Mouse (Mus musculus): Measurements from ENCODE around the gene Gm3173.
"Not testable (repeated sequence)": the region's sequence is repeated elsewhere in the genome, so short reads cannot be mapped to it uniquely, and the experiment has no call there.

DNA sequence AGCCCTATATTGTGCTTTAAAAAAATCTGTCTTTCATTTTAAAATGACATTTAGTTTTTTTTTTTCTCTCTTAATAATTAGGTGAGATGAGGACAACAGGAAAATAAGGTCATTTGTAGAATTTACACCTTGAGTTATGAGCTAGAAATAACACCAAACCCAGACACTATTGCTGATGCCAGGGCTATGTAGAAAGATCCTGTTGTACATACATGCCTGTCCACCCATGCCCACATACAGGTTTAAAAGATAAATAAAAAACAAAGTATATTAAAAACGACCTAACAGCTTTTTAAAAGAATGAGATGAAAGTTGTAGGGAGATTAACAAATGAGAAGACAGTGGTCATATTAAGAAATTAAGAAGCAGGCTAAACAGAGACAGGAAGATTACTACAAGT lies 20.9 kb upstream of the Gm3173 start:
- not testable (repeated sequence) for TF ChIP-seq CTCF, EP300 (IDR thresholded peaks at IDR 0.05; ENCODE audit: low read depth)
